Mouse (Mus musculus): ENCODE results near the gene Sptbn4.

DNA sequence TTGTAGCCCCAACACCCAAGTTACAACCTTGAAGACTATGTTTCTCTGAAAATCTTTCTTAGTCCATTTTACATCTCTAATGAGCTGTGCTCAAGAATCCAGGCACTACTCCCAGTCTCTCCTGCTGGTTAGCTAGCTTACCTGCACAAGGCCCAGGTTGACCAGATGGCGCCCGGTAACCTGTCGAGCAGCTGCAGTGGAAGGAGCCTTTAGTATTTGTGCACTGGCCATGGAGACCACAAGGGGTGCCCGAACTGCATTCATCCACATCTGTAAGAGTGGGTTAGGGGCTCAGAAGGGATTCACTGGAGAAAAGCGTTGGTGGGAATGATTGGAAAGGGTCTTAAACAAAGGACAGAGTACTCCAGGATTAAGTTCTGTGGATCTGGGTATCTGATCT lies 124.5 kb downstream of the Sptbn4 start:
- TF ChIP-seq CTCF (IDR thresholded peaks at IDR 0.05; ENCODE audit: borderline replicate concordance, extremely low read depth, insufficient read depth, insufficient read length) (no peak), POLR2A (IDR thresholded peaks at IDR 0.05; ENCODE audit: borderline replicate concordance, extremely low read depth, insufficient read depth, insufficient read length, poor library complexity, severe bottlenecking) (no peak)

Data from brain, embryonic 14.5 days (tissue).